Mouse (Mus musculus) A20 (cell line): Measurements from ENCODE around the gene Evx2.

Experiments
- DNase-seq: peaks from one replicate; pipeline ENCODE4 v3.0.0-alpha.2; 2011; ENCODE audit warnings: low read depth, low spot score

Gene Evx2

DNA sequence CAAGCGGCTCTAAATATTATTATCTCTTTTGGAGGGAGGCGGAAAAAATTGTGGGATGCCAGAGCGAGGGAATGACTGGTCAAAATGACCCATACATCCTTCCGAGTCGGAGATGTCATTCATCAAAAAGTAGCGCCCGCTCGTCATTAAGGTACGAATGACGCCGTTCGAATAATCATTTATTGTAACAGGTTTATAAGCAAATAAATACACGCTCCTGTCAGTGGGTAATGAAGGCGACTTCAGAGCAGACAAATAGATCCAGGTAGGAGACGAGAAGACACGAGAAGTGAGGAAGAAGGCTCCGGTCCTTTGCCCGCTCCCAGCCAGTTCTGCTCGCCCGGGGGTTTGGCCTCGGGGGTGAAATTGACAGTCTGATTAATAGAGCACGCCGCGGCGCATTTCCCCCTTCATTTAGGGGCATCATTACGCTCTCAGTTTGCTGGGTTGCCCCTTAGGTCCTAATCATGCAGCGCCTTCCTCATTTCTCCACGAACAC lies at the start of gene Evx2:
Evx2 (minus strand) TSS at position 51 of the 499 bp plus-strand sequence.
- no peak for DNase-seq

DNA sequence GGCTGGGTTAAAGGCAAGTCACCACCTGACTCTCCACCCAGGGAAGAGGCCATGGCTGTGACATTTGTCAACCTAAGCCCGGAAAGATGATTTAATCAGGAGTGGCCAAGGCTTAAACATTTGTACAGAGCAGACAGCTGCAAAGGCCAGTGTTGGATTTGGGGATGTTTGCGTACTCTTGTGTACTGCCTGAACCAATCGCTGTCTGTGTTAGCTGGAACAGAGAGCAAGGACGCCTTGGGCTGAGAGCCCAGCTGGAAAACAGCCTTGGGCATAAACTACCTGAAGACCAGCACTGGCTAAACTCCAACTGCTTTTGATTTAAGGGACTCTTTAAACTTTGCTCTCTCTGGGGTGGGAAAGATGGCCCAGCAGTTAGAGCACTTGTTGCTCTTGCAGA lies 49.3 kb upstream of the Evx2 start:
- no peak for DNase-seq

- no peak for DNase-seq
Measured at GRCm38 (mm10) chr2:74707599-74707998, 48.2 kb upstream of the Evx2 start.

DNA sequence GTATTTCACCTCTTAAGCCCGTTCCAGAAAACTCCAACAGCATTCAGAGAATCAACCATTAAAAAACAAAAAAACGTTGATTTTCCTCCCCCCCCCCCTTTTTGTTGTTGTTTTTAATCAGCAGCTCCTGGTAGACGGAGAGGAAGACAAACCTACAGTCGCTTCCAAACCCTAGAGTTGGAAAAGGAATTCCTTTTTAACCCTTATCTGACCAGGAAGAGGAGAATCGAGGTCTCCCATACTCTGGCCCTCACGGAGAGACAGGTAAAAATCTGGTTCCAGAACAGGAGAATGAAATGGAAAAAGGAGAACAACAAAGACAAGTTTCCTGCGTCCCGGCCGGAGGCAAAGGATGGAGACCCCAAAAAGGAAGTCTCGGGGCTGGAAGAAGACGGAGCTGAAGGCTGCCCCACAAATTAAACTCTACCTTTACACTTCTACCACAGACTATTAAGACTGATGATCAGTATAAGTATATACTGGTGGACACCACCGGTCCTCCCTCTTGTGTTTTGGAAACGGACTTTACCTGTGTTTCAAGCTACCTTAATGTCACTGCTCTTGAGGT lies 47.1 kb upstream of the Evx2 start:
- DNase-seq = no peak

- DNase-seq = no peak
Measured at GRCm38 (mm10) chr2:74705467-74706089, 46.2 kb upstream of the Evx2 start.

DNA sequence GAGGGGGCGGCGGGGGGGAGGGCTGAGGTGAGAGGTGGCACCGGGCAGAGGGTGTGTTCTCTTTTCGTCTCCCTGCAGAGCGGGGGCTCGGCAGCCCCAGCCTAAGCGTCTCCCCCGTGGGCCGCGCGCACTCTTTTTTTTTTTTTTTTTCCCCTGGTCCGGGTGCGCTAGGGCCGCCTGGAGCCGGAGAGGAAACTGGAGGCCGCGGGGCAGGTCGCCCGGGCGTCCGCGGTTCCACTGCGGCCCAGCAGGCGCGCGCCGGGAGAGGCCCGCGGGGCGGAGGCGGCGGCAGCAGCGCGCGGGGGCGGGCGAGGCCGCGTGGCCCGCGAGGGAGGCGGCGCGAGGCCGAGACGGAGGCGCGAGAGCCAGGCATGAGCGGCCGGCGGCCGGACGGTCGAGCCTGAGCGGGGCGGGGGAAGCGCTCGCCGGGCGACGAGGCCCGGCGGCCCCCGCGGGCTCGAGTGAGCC lies 45.7 kb upstream of the Evx2 start:
- DNase-seq = no peak

GRCm38 (mm10) chr2:74704393-74704998 lies 45.1 kb upstream of the Evx2 start, which contains the start of gene Hoxd8:
Hoxd8 (plus strand) TSS chr2:74704615.
- no peak for DNase-seq

- no peak for DNase-seq
Measured at GRCm38 (mm10) chr2:74703720-74704392, 44.5 kb upstream of the Evx2 start.

GRCm38 (mm10) chr2:74703317-74703716 lies 44.0 kb upstream of the Evx2 start:
- DNase-seq = no peak

GRCm38 (mm10) chr2:74702820-74703219 lies 43.5 kb upstream of the Evx2 start:
- no peak for DNase-seq

DNA sequence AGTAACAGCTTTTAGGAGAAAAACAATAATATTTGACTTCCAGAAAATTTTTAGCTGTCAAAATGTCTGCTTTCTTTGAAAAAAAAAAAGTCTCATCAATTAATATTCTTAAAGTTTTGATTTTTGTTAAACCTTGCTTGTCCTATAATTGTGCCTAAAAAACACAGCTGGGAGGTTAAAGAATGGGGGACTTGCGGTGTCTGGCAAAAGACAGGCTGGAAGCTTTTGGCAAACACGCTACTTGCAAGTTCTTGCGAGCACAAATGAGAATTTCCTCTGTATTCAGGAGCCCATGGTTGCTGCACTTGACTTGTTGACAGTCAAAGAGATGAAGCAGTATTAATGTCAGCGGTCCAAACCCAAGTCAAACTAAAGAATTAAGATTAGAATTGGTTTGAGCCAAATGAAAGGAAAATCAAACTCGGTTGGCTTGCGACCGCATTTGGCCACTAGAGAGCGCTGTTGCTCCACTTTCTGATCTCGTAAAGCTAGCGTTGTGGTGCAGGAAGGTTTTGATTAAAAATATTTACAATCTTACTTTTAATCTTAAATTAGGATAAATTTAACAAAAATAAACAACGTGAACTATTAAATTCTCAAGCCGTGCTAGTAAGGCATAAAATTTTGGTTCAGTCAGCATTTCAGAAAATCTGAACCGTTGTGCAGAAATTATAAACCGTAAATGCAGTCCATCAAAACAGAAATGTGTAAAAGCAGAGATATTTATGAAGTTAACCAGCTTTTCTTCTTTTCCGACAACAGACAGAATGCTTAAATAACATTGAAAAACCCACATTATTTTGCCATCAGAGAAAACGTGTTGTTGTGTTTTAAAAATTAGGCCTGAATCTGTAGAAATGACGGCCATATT lies 42.8 kb upstream of the Evx2 start:
- DNase-seq = peak; percentile 49

- DNase-seq = no peak
Measured at GRCm38 (mm10) chr2:74700546-74701112, 41.3 kb upstream of the Evx2 start.

DNA sequence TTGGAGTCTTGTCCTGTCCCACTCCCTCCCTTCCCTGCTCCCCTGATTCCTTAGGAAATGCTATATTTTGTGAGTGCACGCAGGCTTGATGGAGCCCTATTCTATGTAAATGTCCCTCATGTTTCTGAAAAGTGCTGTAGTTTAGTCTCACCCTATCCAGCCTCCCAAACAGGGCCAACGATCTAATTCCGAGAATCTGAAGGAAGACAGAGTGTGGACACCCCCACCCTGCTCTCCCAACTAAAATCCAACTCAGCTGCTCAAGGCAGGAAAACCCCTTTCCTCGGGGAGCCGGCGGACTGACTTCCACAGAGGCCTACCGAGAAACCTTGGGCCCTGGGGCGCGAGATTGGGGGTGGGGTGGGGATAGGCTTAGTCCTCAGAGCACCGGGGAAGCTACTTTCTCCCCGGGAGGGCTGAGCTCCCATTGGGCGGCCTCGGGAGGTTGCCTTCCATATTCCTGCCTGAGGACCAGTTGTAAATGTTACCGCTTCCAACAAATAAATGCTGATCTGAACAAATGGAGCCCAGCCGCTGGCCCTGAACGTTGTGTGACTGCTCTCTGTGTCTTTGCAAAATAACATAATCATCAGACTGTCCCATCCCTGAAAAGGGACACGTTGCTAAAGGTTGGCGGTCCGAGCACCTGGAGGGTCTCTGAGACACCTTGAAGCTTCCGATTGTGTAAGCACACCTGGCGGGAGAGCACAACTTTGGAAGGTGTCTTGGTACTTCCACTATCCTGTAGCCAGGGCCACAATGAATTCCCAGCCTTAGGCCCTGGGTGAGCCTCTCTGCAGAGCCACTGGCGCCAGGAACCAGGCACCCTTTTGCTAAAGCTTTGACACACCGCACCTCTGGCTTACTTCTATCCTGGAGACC lies 40.5 kb upstream of the Evx2 start:
- DNase-seq = no peak

DNA sequence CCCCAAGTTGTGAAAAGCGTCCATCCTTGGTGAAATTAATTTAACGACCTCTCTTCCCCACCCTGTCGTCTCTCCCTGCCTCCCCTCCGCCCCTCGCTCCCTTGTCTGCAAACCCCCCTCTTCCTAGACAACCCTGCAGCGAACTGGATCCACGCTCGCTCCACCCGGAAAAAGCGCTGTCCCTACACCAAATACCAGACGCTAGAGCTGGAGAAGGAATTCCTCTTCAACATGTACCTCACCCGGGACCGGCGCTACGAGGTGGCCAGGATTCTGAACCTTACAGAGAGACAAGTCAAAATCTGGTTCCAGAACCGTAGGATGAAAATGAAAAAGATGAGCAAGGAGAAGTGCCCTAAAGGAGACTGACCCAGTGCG lies 39.7 kb upstream of the Evx2 start:
- no peak for DNase-seq

DNA sequence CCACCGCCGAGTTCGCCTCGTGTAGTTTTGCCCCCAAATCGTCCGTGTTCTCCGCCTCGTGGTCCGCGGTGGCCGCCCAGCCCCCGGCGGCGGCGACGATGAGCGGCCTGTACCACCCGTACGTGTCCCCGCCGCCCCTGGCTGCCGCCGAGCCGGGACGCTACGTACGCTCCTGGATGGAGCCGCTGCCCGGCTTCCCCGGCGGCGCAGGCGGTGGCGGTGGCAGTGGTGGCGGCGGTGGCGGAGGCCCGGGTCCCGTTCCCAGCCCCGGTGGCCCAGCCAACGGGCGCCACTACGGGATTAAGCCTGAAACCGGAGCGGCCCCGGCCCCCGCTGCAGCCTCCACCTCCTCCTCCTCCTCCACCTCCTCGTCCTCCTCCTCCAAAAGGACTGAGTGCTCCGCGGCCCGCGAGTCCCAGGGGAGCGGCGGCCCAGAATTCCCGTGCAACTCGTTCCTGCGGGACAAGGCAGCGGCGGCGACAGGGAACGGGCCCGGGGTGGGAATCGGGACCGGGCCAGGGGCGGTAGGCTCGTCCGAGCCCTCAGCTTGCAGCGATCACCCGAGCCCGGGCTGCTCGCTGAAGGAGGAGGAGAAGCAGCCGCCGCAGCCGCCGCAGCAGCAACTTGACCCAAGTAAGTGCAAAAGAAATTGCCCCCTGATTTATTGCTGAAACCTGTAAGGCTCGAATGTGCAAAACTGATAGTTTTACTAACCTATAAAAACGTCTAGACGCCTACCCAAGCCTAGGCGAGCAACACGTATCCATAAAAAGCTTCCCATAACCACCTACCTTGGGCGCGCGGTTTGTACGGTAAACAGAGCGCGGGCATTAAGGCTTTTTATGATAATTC lies 39.1 kb upstream of the Evx2 start:
- DNase-seq = no peak

DNA sequence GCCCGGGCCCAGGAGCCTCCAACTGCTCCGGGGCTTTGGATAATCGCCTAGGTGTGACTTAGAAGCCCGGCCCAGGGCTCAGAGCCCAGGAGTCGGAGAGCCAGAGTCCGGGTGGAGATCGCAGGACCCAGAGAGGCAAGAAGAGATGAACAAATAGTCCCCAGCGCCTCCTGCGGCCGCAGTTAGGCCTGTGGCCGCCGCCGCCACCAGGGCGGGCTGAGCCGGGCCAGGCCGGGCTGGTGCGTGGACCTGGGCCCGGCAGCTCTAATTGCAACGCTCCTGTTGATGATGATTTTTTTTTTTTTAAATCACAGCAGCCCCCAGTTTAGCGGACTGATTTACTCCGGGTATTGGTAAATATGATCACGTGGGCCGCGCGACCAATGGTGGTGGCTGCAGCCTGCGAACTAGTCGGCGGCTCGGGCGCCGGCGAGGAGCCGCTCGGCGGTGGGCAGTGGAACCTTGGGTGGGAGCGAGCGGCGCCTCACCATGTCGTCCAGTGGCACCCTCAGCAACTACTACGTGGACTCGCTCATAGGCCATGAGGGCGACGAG lies 38.3 kb upstream of the Evx2 start, which contains the start of gene Hoxd9:
Hoxd9 (plus strand) TSS at position 161 of the 555 bp plus-strand sequence.
- no peak for DNase-seq

DNA sequence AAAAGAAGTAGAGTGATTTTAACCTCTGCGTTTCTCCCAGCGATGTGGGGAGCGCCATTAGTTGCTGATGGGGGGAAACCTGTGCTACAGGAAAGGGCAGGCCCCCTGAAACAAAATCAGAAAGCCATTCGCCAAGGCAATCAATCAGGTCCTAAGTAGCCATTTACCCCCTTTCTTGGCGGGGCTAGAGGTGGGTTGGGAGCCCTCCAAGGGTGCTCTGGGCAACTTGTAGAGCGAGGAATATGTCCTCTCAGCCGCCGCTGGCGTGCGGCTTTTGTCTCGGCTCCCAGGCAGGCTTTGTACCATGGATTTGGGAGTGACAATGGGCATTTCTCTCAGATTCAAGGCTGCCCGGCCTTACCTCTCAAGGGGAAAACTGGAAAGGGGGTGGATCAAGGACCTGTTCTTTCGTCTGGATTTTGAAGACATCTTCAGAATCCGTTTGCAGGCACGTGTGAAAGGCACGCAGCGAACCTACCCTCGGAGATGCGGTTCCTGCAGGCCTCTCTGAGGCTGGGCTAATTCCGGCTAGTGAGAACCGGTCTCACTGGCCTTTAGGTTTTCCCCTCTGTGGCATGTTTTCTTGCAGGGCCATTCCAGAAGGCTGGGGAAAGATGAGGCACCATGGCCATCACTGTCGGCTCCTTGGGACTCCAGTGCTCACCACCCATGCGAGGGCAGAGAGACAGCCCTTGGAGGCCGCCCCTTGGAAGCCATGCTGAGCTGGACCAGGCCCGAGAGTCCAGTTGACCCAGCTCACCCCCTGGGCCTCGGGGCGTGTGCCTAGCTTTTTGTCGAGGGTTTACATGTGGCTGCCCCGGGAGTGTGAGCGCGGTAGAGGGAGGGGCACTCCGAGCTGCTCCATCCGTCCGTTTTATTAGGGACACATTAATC lies 37.3 kb upstream of the Evx2 start:
- no peak for DNase-seq
